Mouse (Mus musculus): ENCODE results near the gene Rab34.

DNA sequence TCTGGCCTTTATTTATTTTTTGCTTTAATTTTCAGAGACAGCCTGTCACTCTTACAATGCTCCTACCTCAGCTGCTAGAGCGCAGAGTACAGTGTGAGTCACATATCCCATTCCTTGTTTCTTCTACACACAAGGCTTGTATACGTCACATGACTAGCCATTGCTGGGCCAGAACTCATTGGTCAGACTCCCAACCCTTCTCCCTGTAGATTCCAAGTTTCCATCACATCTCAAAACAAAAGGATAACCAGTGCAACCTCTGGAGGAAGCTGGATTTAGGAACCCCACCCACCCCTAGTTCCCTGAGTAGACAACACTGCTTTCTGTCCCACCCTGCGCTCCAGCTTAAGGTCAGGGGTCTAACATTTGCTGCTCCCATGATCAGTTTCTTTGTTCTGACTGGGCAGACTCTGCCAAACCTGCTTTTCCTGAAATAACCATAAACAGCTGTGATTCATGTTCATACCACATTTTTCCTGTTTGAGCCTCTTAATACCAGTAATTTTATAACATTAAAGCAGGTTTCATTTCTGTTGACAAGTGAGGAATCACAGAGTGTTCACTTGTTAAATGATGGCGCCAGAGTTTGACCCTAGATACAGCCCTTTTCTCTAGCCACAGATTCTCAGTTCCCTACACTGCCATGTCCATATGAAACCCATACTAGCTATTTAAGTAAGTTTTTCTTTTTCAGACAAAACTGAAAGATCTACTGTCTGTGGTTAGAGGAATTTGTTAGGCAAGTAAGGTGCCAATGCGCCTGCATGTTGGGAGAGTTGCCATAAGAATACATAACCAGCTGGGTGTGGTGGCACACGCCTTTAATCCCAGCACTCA, 41.3 kb upstream of the Rab34 start:
- TF ChIP-seq CTCF (IDR thresholded peaks at IDR 0.05; ENCODE audit: extremely low read depth, insufficient read depth, insufficient read length, insufficient replicate concordance), result no peak
- TF ChIP-seq POLR2A (IDR thresholded peaks at IDR 0.05; ENCODE audit: low read depth, low read length), result no peak
